Mouse (Mus musculus) CH12.LX (cell line): ENCODE results near the gene Bpnt1. TPM values are rescaled to one million over a fixed set of nuclear protein-coding genes. Genes with fewer than 3 reads are reported as not detected.

ENCODE experiments used
- DNase-seq: peaks from one replicate; pipeline ENCODE4 v3.0.0-alpha.2; 2013; ENCODE audit errors: extremely low read depth
- H3K27ac ChIP-seq: 2 replicates; pipeline ENCODE4 v1.5.1; 2012; ENCODE audit warnings: low read depth, mild to moderate bottlenecking, control low read depth, moderate library complexity; ENCODE audit not compliant: insufficient read depth
- H3K27me3 ChIP-seq: replicated peaks from 2 replicates; pipeline ENCODE3; 2012; ENCODE audit warnings: inconsistent platforms
- H3K36me3 ChIP-seq, 2 experiments: replicated peaks in 1 of 2; 2 replicates each; pipeline versions ENCODE3 to v1.6.1; 2012; ENCODE audit warnings: inconsistent platforms in 1 of 2, low read length in 1 of 2, mild to moderate bottlenecking in 1 of 2, mixed read lengths in 1 of 2, moderate library complexity in 1 of 2; ENCODE audit not compliant: control insufficient read depth in 1 of 2, insufficient read depth in 1 of 2
- H3K4me1 ChIP-seq, 2 experiments: 2 replicates each; pipeline ENCODE4 v1.6.1; 2012; ENCODE audit warnings: inconsistent platforms in 1 of 2, moderate library complexity in 1 of 2; ENCODE audit not compliant: insufficient read depth in 2 of 2, control insufficient read depth in 1 of 2
- H3K4me2 ChIP-seq: 2 replicates; pipeline ENCODE4 v1.6.1; 2012; ENCODE audit warnings: low read depth, mild to moderate bottlenecking, control low read depth; ENCODE audit not compliant: poor library complexity, insufficient read depth, severe bottlenecking
- H3K4me3 ChIP-seq, 3 experiments: fragments of 150-350 bp in 1 of 3; sonication (generic) in 1 of 3; replicated peaks in 1 of 3; 2 replicates each; pipeline versions ENCODE3 to v1.5.1; 2011 to 2012; ENCODE audit warnings: low read depth in 2 of 3, low read length in 2 of 3, mild to moderate bottlenecking in 2 of 3, moderate library complexity in 2 of 3, control low read depth in 1 of 3, improper control_type of control experiment in 1 of 3, inconsistent platforms in 1 of 3, mixed read lengths in 1 of 3; ENCODE audit not compliant: poor library complexity in 1 of 3
- H3K79me2 ChIP-seq: replicated peaks from 2 replicates; pipeline ENCODE4 v1.6.1; 2012; ENCODE audit warnings: mild to moderate bottlenecking, moderate library complexity; ENCODE audit not compliant: control insufficient read depth, poor library complexity, insufficient read depth, severe bottlenecking; ENCODE audit errors: extremely low read depth
- H3K9ac ChIP-seq: 2 replicates; pipeline ENCODE4 v1.6.1; 2012; ENCODE audit warnings: low read depth, mild to moderate bottlenecking, control low read depth, moderate library complexity; ENCODE audit not compliant: insufficient read depth
- H3K9me3 ChIP-seq: replicated peaks from 2 replicates; pipeline ENCODE3; 2012; ENCODE audit warnings: low read length, inconsistent platforms, mixed read lengths
- BHLHE40 ChIP-seq: IDR thresholded peaks from 2 replicates; pipeline ENCODE4 v1.6.1; 2011; ENCODE audit warnings: mild to moderate bottlenecking, low read depth, low read length, improper control_type of control experiment
- CHD1 ChIP-seq: IDR thresholded peaks from 2 replicates; pipeline ENCODE4 v1.6.1; 2012; ENCODE audit warnings: low read depth, low read length, improper control_type of control experiment, inconsistent platforms
- CHD2 ChIP-seq: IDR thresholded peaks from 2 replicates; pipeline ENCODE4 v1.6.1; 2011; ENCODE audit warnings: low read length, improper control_type of control experiment
- CTCF ChIP-seq, 2 experiments: IDR thresholded peaks in 1 of 2; conservative IDR thresholded peaks in 1 of 2; 2 replicates each; pipeline ENCODE4 v1.5.1; 2011 to 2012; ENCODE audit warnings: low read depth in 2 of 2, low read length in 2 of 2, improper control_type of control experiment in 1 of 2, inconsistent platforms in 1 of 2, mild to moderate bottlenecking in 1 of 2, moderate library complexity in 1 of 2
- E2F4 ChIP-seq: IDR thresholded peaks from 2 replicates; pipeline ENCODE4 v1.6.1; 2011; ENCODE audit warnings: low read depth, low read length, improper control_type of control experiment; ENCODE audit not compliant: insufficient replicate concordance
- EP300 ChIP-seq: IDR thresholded peaks from 2 replicates; pipeline ENCODE4 v1.6.1; 2011; ENCODE audit warnings: low read length, improper control_type of control experiment
- HCFC1 ChIP-seq: IDR thresholded peaks from 2 replicates; pipeline ENCODE4 v1.6.1; 2012; ENCODE audit warnings: low read depth, mild to moderate bottlenecking, inconsistent platforms, low read length, improper control_type of control experiment
- JUN ChIP-seq: IDR thresholded peaks from 2 replicates; pipeline ENCODE4 v1.6.1; 2011; ENCODE audit warnings: low read depth, mild to moderate bottlenecking, low read length, improper control_type of control experiment, moderate library complexity; ENCODE audit not compliant: insufficient read depth
- NELFE ChIP-seq: IDR thresholded peaks from 2 replicates; pipeline ENCODE4 v1.6.1; 2011; ENCODE audit warnings: low read depth, low read length, improper control_type of control experiment
- NRF1 ChIP-seq: IDR thresholded peaks from 2 replicates; pipeline ENCODE4 v1.6.1; 2014; ENCODE audit warnings: low read depth, mild to moderate bottlenecking, inconsistent platforms, low read length, improper control_type of control experiment, moderate library complexity
- PAX5 ChIP-seq: IDR thresholded peaks from 2 replicates; pipeline ENCODE4 v1.6.1; 2012; ENCODE audit warnings: low read length, inconsistent platforms, mixed read lengths
- RCOR1 ChIP-seq: conservative IDR thresholded peaks from 2 replicates; pipeline ENCODE4 v1.6.1; 2012; ENCODE audit warnings: low read depth, mild to moderate bottlenecking, inconsistent platforms, low read length, improper control_type of control experiment
- SIN3A ChIP-seq: IDR thresholded peaks from 2 replicates; pipeline ENCODE4 v1.6.1; 2012; ENCODE audit warnings: low read length, improper control_type of control experiment, inconsistent platforms
- TBP ChIP-seq: conservative IDR thresholded peaks from 2 replicates; pipeline ENCODE4 v1.6.1; 2011; ENCODE audit warnings: low read depth, low read length, improper control_type of control experiment
- UBTF ChIP-seq: IDR thresholded peaks from 2 replicates; pipeline ENCODE4 v1.6.1; 2012; ENCODE audit warnings: low read depth, mild to moderate bottlenecking, inconsistent platforms, low read length, improper control_type of control experiment, moderate library complexity
- ZKSCAN1 ChIP-seq: IDR thresholded peaks from 2 replicates; pipeline ENCODE4 v1.6.1; 2012; ENCODE audit warnings: low read depth, inconsistent platforms, low read length, improper control_type of control experiment, borderline replicate concordance
- ZMIZ1 ChIP-seq: IDR thresholded peaks from 2 replicates; pipeline ENCODE4 v1.6.1; 2012; ENCODE audit warnings: low read depth, mild to moderate bottlenecking, inconsistent platforms, low read length, improper control_type of control experiment
- dilution Hi-C: fragments of 300-500 bp; cut with MboI; formaldehyde crosslinking; loops from 2 replicates; pipeline ENCODE4 v1.14.3; 2020; ENCODE audit warnings: low sequenced_read_pairs; ENCODE audit not compliant: extremely low pct_unique_long_range_greater_than_20kb, extremely low pct_ligation_motif_present
- in situ Hi-C: fragments of 300-500 bp; cut with MboI; formaldehyde crosslinking; loops from 3 replicates; pipeline ENCODE4 v1.14.3; 2019; ENCODE audit warnings: low sequenced_read_pairs, low pct_ligation_motif_present, low pct_unique_long_range_greater_than_20kb, mixed read lengths
- polyA plus RNA-seq: library from polyadenylated mRNA; unstranded; fragments of >175 nt; gene quantifications from 2 replicates; pipeline ENCODE4 v1.2.1, GENCODE M21; 2012; ENCODE audit warnings: low read depth; ENCODE audit not compliant: insufficient read length
- total RNA-seq, 2 experiments: library from RNA; depleted of rRNA; stranded (reverse); fragments of 300-350 nt in 1 of 2; fragments of >200 nt in 1 of 2; gene quantifications; 2 replicates each; pipeline ENCODE4 v1.2.3; 2012 to 2014

The Bpnt1 gene
- total and polyA plus RNA-seq, 3 experiments, result 38.4 to 71.9 (median 59.4) TPM

DNA sequence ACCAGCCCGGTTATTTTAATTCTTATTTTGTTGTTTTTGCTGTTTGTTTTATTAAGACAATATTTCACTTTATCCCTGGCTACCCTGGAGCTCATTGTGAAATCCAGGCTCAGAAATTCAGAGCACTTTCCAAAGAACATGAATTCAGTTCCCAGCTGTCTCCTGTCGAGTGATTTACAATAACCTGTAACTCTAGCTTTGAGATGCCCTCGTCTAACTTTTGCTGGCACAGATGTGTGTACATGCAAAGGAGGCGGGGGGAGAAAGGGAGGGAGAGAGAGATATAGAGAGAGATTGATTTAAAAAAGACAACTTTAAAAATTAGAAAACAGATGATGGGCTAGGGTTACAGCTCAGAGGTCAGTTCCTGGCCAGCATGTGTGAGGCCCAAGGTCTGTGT, 22.8 kb downstream of the Bpnt1 start:
- H3K27ac ChIP-seq, result no peak overlapping the region
- no peak overlapping the region for H3K4me3 ChIP-seq
- DNase-seq, result no peak
- no peaks in the 10 kb centered on the region for H3K4me1 ChIP-seq
- TF ChIP-seq HCFC1 (no peak), NELFE (no peak), ZKSCAN1 (no peak), UBTF (no peak), EP300 (no peak)
- peaks cover 41 to 84% of the 10 kb centered on the region in 2 experiments for H3K36me3 ChIP-seq
- H3K27me3 ChIP-seq, result no peaks in the 10 kb centered on the region
- no peak overlapping the region for H3K9ac ChIP-seq
- H3K4me2 ChIP-seq, result no peak overlapping the region
- in situ Hi-C loops (no loop called here), dilution Hi-C loops (no loop called here)
- no peaks in the 10 kb centered on the region for H3K9me3 ChIP-seq
- no peaks in the 10 kb centered on the region for H3K79me2 ChIP-seq

DNA sequence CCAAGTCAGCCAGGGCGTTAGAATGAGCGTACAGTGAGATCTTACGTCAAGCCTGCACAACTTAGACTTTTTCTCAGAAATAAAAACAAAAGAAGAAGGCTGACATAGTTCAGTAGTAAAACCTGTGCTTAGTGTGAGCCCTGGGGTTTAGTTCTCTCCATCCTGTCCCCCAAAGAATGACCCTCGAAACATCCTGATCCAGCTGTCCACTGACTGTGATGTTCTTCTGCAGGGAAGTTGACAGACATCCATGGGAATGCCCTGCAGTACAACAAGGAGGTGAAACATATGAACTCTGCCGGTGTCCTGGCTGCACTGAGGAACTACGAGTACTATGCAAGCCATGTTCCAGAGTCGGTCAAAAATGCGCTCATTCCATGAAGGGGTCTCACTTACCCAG, 24.3 kb downstream of the Bpnt1 start:
- no peak for TF ChIP-seq NRF1
- no peak for TF ChIP-seq E2F4
- TF ChIP-seq JUN, result no peak
- TF ChIP-seq CTCF (conservative IDR thresholded peaks at IDR 0.05 in 1 of 2, IDR thresholded peaks at IDR 0.05 in 1 of 2; ENCODE audit: low read depth in 2 of 2, low read length in 2 of 2), result no peak
- TF ChIP-seq BHLHE40, result no peak
- TF ChIP-seq CHD1, result no peak
- no peak for TF ChIP-seq TBP
- TF ChIP-seq, all 38 proteins: peak for 0
- Histone ChIP-seq H3K4me1 (no peaks in the 10 kb centered on the region), H3K4me3 (no peak overlapping the region), H3K79me2 (no peaks in the 10 kb centered on the region), H3K27ac (no peak overlapping the region), H3K36me3 (peaks cover 30 to 72% of the 10 kb centered on the region in 2 experiments), H3K9ac (no peak overlapping the region), H3K9me3 (no peaks in the 10 kb centered on the region), H3K27me3 (no peaks in the 10 kb centered on the region), H3K4me2 (no peak overlapping the region)
- dilution Hi-C loops (no loop called here), in situ Hi-C loops (no loop called here)
- DNase-seq, result no peak

- no peak for DNase-seq
- in situ Hi-C loops, result no loop called here
- dilution Hi-C loops, result no loop called here
These were observed 26.3 kb downstream of the Bpnt1 start for GRCm38 (mm10) chr1:185358211-185358610.

More at GRCm38 (mm10) chr1:185358211-185358610, 26.3 kb downstream of the Bpnt1 start:
- H3K27me3 ChIP-seq, result no peaks in the 10 kb centered on the region
- peaks cover 0 to 8% of the 10 kb centered on the region in 2 experiments; a peak in 2 of 4 replicates for H3K4me1 ChIP-seq
- no peak overlapping the region for H3K4me3 ChIP-seq
- H3K9ac ChIP-seq, result no peak overlapping the region
- H3K9me3 ChIP-seq, result no peaks in the 10 kb centered on the region
- H3K36me3 ChIP-seq, result peaks cover 18 to 53% of the 10 kb centered on the region in 2 experiments
- H3K79me2 ChIP-seq, result peaks cover 2% of the 10 kb centered on the region
- no peak overlapping the region for H3K4me2 ChIP-seq
- H3K27ac ChIP-seq, result no peak overlapping the region
- TF ChIP-seq SIN3A (no peak), RCOR1 (no peak), PAX5 (no peak), UBTF (no peak), ZMIZ1 (no peak), CHD2 (no peak), TBP (no peak)
